Comparison of ENCODE assay signal across 10 mouse cellular contexts in genomic region chr14:114821098-114821594, GRCm38 (mm10).
A peak's percentile ranks its signal among the peaks of the same experiment; 100 is the strongest.
DNase-seq lines count a peak whose midpoint lies in the region; ATAC-seq and TF ChIP-seq lines count a peak whose summit lies in the region.
"Had no signal": no experiment of that assay in that cellular context is flagged by ENCODE, and none has a peak within 500 bp of the region (broad histone marks: within the 10 kb centered on the region; RNA-seq: fewer than 3 reads in every experiment).

No protein-coding gene starts in this region.

- H3K4me3 ChIP-seq in heart, embryonic 12.5 days, result no peak overlapping the region
- H3K4me3 ChIP-seq in midbrain, embryonic 12.5 days, result no peak overlapping the region
- H3K4me3 ChIP-seq in midbrain, postnatal 0 days (ENCODE audit: low read depth, low read length), result no peak overlapping the region
- no peak overlapping the region for H3K4me3 ChIP-seq in limb, embryonic 13.5 days

- peak overlapping the region; percentile 16; the same call in 1 of the 2 replicates for H3K4me2 ChIP-seq in heart, embryonic 12.5 days
- no peak overlapping the region for H3K4me2 ChIP-seq in midbrain, embryonic 12.5 days (replicated peaks)
- H3K4me2 ChIP-seq in midbrain, postnatal 0 days (ENCODE audit: low read depth, low read length, poor library complexity, severe bottlenecking), result no peak overlapping the region
- no peak overlapping the region for H3K4me2 ChIP-seq in limb, embryonic 13.5 days (replicated peaks)

- peak overlapping the region; percentile 82 for H3K27ac ChIP-seq in heart, embryonic 12.5 days (ENCODE audit: poor library complexity, severe bottlenecking)
- H3K27ac ChIP-seq in midbrain, embryonic 12.5 days (replicated peaks), result no peak overlapping the region
- H3K27ac ChIP-seq in midbrain, postnatal 0 days (ENCODE audit: low read depth, low read length), result no peak overlapping the region
- peak overlapping the region; percentile 33; the same call in 1 of the 2 replicates for H3K27ac ChIP-seq in limb, embryonic 13.5 days

- DNase-seq in heart, adult 9 months (ENCODE audit: low spot score in 2 of 2), result no peak
- DNase-seq in midbrain, postnatal 0 days (ENCODE audit: low spot score), result no peak
- DNase-seq in ovary, postnatal 36 days (ENCODE audit: low spot score), result no peak
- no peak for DNase-seq in thymus, postnatal 0 days (ENCODE audit: low spot score)
- DNase-seq: B cell, adult 2 months; heart, postnatal 14 days had no signal

- no peaks in the 10 kb centered on the region for H3K27me3 ChIP-seq in heart, embryonic 12.5 days (replicated peaks)
- H3K27me3 ChIP-seq in midbrain, embryonic 12.5 days, result no peaks in the 10 kb centered on the region
- H3K27me3 ChIP-seq in midbrain, postnatal 0 days (ENCODE audit: insufficient read depth, low read length), result no peaks in the 10 kb centered on the region
- H3K27me3 ChIP-seq in limb, embryonic 13.5 days, result no peaks in the 10 kb centered on the region

- 8% methylated on average over 2 of the region's 2 CpGs for WGBS in heart, embryonic 12.5 days
- WGBS in midbrain, embryonic 12.5 days, result 20% methylated on average over 2 of the region's 2 CpGs
- WGBS in midbrain, postnatal 0 days, result 34% methylated on average over 2 of the region's 2 CpGs
- WGBS in limb, embryonic 13.5 days, result 24% methylated on average over 2 of the region's 2 CpGs

- peaks cover 22% of the 10 kb centered on the region for H3K4me1 ChIP-seq in heart, embryonic 12.5 days (replicated peaks)
- H3K4me1 ChIP-seq in midbrain, embryonic 12.5 days, result peaks cover 9% of the 10 kb centered on the region; the same call in 1 of the 2 replicates
- no peaks in the 10 kb centered on the region for H3K4me1 ChIP-seq in midbrain, postnatal 0 days (ENCODE audit: insufficient read depth, low read length)
- H3K4me1 ChIP-seq in limb, embryonic 13.5 days, result peaks cover 12% of the 10 kb centered on the region

- H3K36me3 ChIP-seq in heart, embryonic 12.5 days, result no peaks in the 10 kb centered on the region
- no peaks in the 10 kb centered on the region for H3K36me3 ChIP-seq in midbrain, embryonic 12.5 days
- no peaks in the 10 kb centered on the region for H3K36me3 ChIP-seq in midbrain, postnatal 0 days (ENCODE audit: insufficient read depth, low read length)
- H3K36me3 ChIP-seq in limb, embryonic 13.5 days, result no peaks in the 10 kb centered on the region

- H3K9ac ChIP-seq in heart, embryonic 12.5 days, result no peak overlapping the region
- H3K9ac ChIP-seq in midbrain, embryonic 12.5 days (replicated peaks), result no peak overlapping the region
- no peak overlapping the region for H3K9ac ChIP-seq in midbrain, postnatal 0 days (replicated peaks; ENCODE audit: low read length, poor library complexity, severe bottlenecking)
- no peak overlapping the region for H3K9ac ChIP-seq in limb, embryonic 13.5 days

- ATAC-seq in heart, embryonic 12.5 days (ENCODE audit: insufficient number of reproducible peaks, low FRiP score), result peak; percentile 84
- ATAC-seq in midbrain, embryonic 12.5 days (ENCODE audit: low FRiP score, low read depth), result peak; percentile 47; the same call in 1 of the 2 replicates
- ATAC-seq in midbrain, postnatal 0 days (ENCODE audit: low FRiP score), result no peak
- ATAC-seq in limb, embryonic 13.5 days (ENCODE audit: low FRiP score, low read depth), result peak; percentile 61; the same call in 1 of the 2 replicates
- no peak for ATAC-seq in megakaryocyte, adult 5-6 weeks (ENCODE audit: poor library complexity, severe bottlenecking)

- no peak for TF ChIP-seq CTCF in midbrain, postnatal 0 days (IDR thresholded peaks at IDR 0.05)

- H3K9me3 ChIP-seq in heart, embryonic 12.5 days (replicated peaks), result no peaks in the 10 kb centered on the region
- H3K9me3 ChIP-seq in midbrain, embryonic 12.5 days, result no peaks in the 10 kb centered on the region
- H3K9me3 ChIP-seq in midbrain, postnatal 0 days (ENCODE audit: low read length), result no peaks in the 10 kb centered on the region
- no peaks in the 10 kb centered on the region for H3K9me3 ChIP-seq in limb, embryonic 13.5 days

Comparison
In these comparisons a context has a peak if more than half of its experiments do, and no peak if none do; other contexts are left out.
1. ATAC-seq: peak in heart, embryonic 12.5 days (single experiment), midbrain, embryonic 12.5 days (single experiment) and limb, embryonic 13.5 days (single experiment); none in midbrain, postnatal 0 days (single experiment) and megakaryocyte, adult 5-6 weeks (single experiment).
2. H3K27ac ChIP-seq: peak in heart, embryonic 12.5 days (single experiment) and limb, embryonic 13.5 days (single experiment); none in midbrain, embryonic 12.5 days (single experiment) and midbrain, postnatal 0 days (single experiment).